Mouse (Mus musculus): ENCODE results near the gene Gm10282. TPM values are rescaled to one million over a fixed set of nuclear protein-coding genes. Genes with fewer than 3 reads are reported as not detected.

Gene Gm10282
- polyA plus RNA-seq, 1 experiment: 6.4 TPM

- no peak for DNase-seq (ENCODE audit: extremely low spot score in 1 of 2, low spot score in 1 of 2)
These were observed 19.1 kb upstream of the Gm10282 start for GRCm38 (mm10) chr8:72324036-72324706.

- DNase-seq (ENCODE audit: extremely low spot score in 1 of 2, low spot score in 1 of 2): peak in 1 of 2 experiments; percentile 26
These were observed 18.2 kb upstream of the Gm10282 start for GRCm38 (mm10) chr8:72323131-72323725.

GRCm38 (mm10) chr8:72322471-72322889 is 17.4 kb upstream of the Gm10282 start:
- no peak for DNase-seq (ENCODE audit: extremely low spot score in 1 of 2, low spot score in 1 of 2)

- DNase-seq (ENCODE audit: extremely low spot score in 1 of 2, low spot score in 1 of 2): no peak
These were observed 16.8 kb upstream of the Gm10282 start for GRCm38 (mm10) chr8:72321635-72322441.

GRCm38 (mm10) chr8:72320803-72321583 is 15.9 kb upstream of the Gm10282 start:
- DNase-seq (ENCODE audit: extremely low spot score in 1 of 2, low spot score in 1 of 2): no peak

- no peak for DNase-seq (ENCODE audit: extremely low spot score in 1 of 2, low spot score in 1 of 2)
These were observed 15.1 kb upstream of the Gm10282 start for GRCm38 (mm10) chr8:72319921-72320802.

- no peak for DNase-seq (ENCODE audit: extremely low spot score in 1 of 2, low spot score in 1 of 2)
These were observed 14.3 kb upstream of the Gm10282 start for GRCm38 (mm10) chr8:72319397-72319796.

- peak; percentile 66 to 85 for DNase-seq (ENCODE audit: extremely low spot score in 1 of 2, low spot score in 1 of 2)
These were observed 13.8 kb upstream of the Gm10282 start, which contains the start of gene Klf2 for GRCm38 (mm10) chr8:72318801-72319322. Gene Klf2 (plus strand): TSS chr8:72319033.

- no peak for DNase-seq (ENCODE audit: extremely low spot score in 1 of 2, low spot score in 1 of 2)
These were observed 12.8 kb upstream of the Gm10282 start for GRCm38 (mm10) chr8:72317741-72318301.

- DNase-seq (ENCODE audit: extremely low spot score in 1 of 2, low spot score in 1 of 2): no peak
These were observed 11.1 kb upstream of the Gm10282 start for GRCm38 (mm10) chr8:72316053-72316695.

- no peak for DNase-seq (ENCODE audit: extremely low spot score in 1 of 2, low spot score in 1 of 2)
These were observed 8.0 kb upstream of the Gm10282 start for GRCm38 (mm10) chr8:72312926-72313518.

GRCm38 (mm10) chr8:72310849-72311506 is 5.9 kb upstream of the Gm10282 start:
- peak; percentile 63 to 87 for DNase-seq (ENCODE audit: extremely low spot score in 1 of 2, low spot score in 1 of 2)

GRCm38 (mm10) chr8:72308276-72308675 is 3.2 kb upstream of the Gm10282 start:
- no peak for DNase-seq (ENCODE audit: extremely low spot score in 1 of 2, low spot score in 1 of 2)

- DNase-seq (ENCODE audit: extremely low spot score in 1 of 2, low spot score in 1 of 2): no peak
These were observed 1.9 kb upstream of the Gm10282 start for GRCm38 (mm10) chr8:72306913-72307312.

- DNase-seq (ENCODE audit: extremely low spot score in 1 of 2, low spot score in 1 of 2): peak in 1 of 2 experiments; percentile 40
These were observed 1.4 kb downstream of the Gm10282 start for GRCm38 (mm10) chr8:72303633-72304032.

- DNase-seq (ENCODE audit: extremely low spot score in 1 of 2, low spot score in 1 of 2): no peak
These were observed 2.0 kb downstream of the Gm10282 start for GRCm38 (mm10) chr8:72302986-72303612.

- DNase-seq (ENCODE audit: extremely low spot score in 1 of 2, low spot score in 1 of 2): no peak
These were observed 3.6 kb downstream of the Gm10282 start for GRCm38 (mm10) chr8:72301497-72301896.
